Mouse (Mus musculus): Measurements from ENCODE around the gene Nos1ap. TPM values are rescaled to one million over a fixed set of nuclear protein-coding genes. Genes with fewer than 3 reads are reported as not detected.

The Nos1ap gene
- polyA plus RNA-seq, 1 experiment = 79.8 TPM

DNA sequence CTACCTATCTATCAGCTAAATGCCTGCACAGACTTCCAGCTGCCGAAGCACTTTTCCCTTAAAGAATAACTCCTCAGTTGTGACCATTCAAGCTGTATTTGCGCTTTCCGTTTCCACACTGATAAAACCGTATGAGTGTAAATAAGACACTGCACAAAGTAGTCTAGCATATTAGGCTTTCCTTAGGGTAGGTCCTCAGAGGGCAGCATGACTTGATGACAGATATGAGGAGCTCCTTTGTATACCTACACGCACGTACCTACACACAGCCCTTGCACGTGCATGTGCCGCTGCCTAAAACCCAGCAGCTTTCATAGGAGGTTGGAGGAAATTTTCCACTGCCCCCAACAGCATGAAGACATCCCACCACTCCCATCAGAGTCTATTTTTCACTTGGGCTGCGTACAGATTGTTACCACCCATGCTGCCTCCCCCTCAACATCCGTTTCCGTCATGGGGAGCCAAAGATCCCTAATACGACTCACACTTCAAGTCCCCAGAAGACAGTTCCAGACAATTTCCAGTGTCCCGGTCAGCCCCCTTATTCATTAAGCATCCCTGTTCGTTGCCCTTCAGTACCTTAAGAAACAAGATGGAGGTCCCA, 41.4 kb downstream of the Nos1ap start:
- H3K36me3 ChIP-seq (ENCODE audit: control insufficient read depth, insufficient read depth, low read length) = no peaks in the 10 kb centered on the region
- H3K27me3 ChIP-seq (ENCODE audit: control insufficient read depth, insufficient read depth, low read length) = no peaks in the 10 kb centered on the region
- TF ChIP-seq POLR2A (IDR thresholded peaks at IDR 0.05; ENCODE audit: low read depth, low read length) (no peak), CTCF (IDR thresholded peaks at IDR 0.05; ENCODE audit: extremely low read depth, insufficient read length, insufficient replicate concordance, low read depth, low read length) (no peak)
- no peak overlapping the region for H3K4me3 ChIP-seq (ENCODE audit: low read depth, low read length)
- H3K4me1 ChIP-seq (ENCODE audit: control insufficient read depth, insufficient read depth, insufficient read length, low read length) = no peaks in the 10 kb centered on the region
- WGBS = 84% methylated on average over 14 of the region's 14 CpGs
- H3K27ac ChIP-seq (ENCODE audit: insufficient read depth, low read depth, low read length) = no peak overlapping the region

DNA sequence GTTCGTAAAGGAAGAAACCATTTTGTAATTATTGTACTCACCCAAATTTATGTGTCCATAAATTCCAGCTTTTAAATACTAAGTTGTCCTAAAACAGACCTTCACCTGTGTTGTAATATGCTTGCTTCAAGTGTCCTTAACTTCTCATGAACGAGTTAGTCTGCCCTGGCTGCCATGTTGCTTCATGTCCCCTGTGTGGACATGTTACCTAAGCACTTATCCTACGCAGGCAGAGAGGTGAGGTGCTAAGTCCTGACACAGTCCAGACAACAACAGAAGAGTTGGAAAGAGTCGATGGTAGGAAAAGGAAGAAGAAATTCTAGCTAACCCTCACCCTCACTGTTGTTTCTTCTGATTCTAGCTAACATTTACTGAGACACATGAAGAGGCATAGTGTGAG, 43.4 kb downstream of the Nos1ap start:
- Histone ChIP-seq H3K4me3 (ENCODE audit: low read depth, low read length) (no peak overlapping the region), H3K27me3 (ENCODE audit: control insufficient read depth, insufficient read depth, low read length) (no peaks in the 10 kb centered on the region), H3K4me1 (ENCODE audit: control insufficient read depth, insufficient read depth, insufficient read length, low read length) (no peaks in the 10 kb centered on the region), H3K36me3 (ENCODE audit: control insufficient read depth, insufficient read depth, low read length) (no peaks in the 10 kb centered on the region), H3K27ac (ENCODE audit: insufficient read depth, low read depth, low read length) (no peak overlapping the region)
- no peak for TF ChIP-seq CTCF (IDR thresholded peaks at IDR 0.05; ENCODE audit: extremely low read depth, insufficient read length, insufficient replicate concordance, low read depth, low read length)
- no peak for TF ChIP-seq POLR2A (IDR thresholded peaks at IDR 0.05; ENCODE audit: low read depth, low read length)
- 87% methylated on average over 4 of the region's 4 CpGs for WGBS

DNA sequence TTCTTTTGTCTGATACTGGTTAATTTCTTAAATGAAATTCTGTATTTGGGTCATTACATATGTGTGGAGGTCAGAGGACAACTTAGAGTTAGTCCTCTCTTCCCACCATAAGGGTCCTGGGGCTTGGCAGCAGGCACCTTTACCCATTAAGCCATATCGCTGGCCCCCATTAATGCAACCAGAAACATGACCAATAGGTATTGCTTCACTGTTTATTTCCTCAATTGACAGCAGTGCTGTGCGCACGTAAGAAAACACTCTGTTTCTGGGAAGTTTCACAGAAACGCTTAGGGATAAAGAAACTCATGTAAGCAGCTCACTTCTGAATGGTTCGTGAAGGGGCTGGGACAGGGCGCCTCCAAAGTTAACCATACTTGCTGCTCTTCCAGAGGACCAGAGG, 44.4 kb downstream of the Nos1ap start:
- Histone ChIP-seq H3K27me3 (ENCODE audit: control insufficient read depth, insufficient read depth, low read length) (no peaks in the 10 kb centered on the region), H3K4me1 (ENCODE audit: control insufficient read depth, insufficient read depth, insufficient read length, low read length) (no peaks in the 10 kb centered on the region), H3K27ac (ENCODE audit: insufficient read depth, low read depth, low read length) (no peak overlapping the region), H3K36me3 (ENCODE audit: control insufficient read depth, insufficient read depth, low read length) (no peaks in the 10 kb centered on the region), H3K4me3 (ENCODE audit: low read depth, low read length) (no peak overlapping the region)
- no peak for TF ChIP-seq POLR2A (IDR thresholded peaks at IDR 0.05; ENCODE audit: low read depth, low read length)
- no peak for TF ChIP-seq CTCF (IDR thresholded peaks at IDR 0.05; ENCODE audit: extremely low read depth, insufficient read length, insufficient replicate concordance, low read depth, low read length)
- WGBS = 88% methylated on average over 6 of the region's 6 CpGs

DNA sequence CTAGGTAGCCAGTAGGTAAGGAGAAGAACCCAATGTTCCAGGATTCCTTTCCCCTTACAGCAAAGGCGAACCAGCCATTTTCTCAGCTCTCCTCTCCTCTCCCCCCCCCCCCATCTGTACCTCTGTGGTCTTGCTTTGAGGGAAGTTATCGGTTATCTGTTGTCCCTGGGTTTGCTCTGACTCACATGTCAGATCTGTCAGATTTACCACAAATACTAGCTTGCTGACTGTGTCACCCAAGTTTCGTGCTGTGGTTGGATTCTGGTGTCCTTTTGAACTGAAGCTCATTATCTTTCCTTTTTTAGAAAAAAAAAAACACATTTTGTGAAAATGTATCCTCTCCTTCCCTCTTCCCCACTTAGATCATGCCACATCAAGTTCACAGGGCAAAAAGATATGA, 50.2 kb downstream of the Nos1ap start:
- Histone ChIP-seq H3K36me3 (ENCODE audit: control insufficient read depth, insufficient read depth, low read length) (no peaks in the 10 kb centered on the region), H3K27me3 (ENCODE audit: control insufficient read depth, insufficient read depth, low read length) (no peaks in the 10 kb centered on the region), H3K4me1 (ENCODE audit: control insufficient read depth, insufficient read depth, insufficient read length, low read length) (peaks cover 13% of the 10 kb centered on the region; the same call in 1 of the 2 replicates), H3K4me3 (ENCODE audit: low read depth, low read length) (no peak overlapping the region), H3K27ac (ENCODE audit: insufficient read depth, low read depth, low read length) (no peak overlapping the region)
- no peak for TF ChIP-seq POLR2A (IDR thresholded peaks at IDR 0.05; ENCODE audit: low read depth, low read length)
- TF ChIP-seq CTCF (IDR thresholded peaks at IDR 0.05; ENCODE audit: extremely low read depth, insufficient read length, insufficient replicate concordance, low read depth, low read length) = no peak
- 84% methylated on average over 3 of the region's 3 CpGs for WGBS

DNA sequence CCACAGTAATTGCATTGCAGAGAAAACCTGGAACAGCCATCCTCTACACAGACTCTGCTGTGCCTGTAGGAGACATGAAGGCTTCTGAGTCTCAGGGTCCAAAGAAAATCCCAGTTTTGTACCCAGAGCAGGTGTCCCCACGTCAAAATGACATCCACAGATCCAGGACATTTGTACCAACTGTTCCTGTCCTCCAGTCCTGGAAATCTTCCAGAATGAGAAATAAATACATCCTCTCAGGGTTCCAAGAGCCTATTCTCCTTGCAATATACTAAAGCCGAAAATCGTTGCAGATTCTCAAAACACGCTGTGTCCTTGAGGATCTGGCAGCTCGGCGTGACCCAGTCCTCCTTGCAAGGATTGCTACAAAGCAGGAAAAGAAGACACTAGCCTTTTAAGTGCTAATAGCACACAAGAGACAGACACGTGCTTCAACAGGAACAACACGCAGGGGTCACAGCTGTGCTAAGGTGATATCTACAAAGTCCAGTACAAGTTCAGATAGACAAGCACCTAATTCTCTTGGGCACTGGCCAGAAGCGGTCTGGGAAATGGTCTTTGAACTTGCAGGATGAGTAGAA, 51.1 kb downstream of the Nos1ap start:
- TF ChIP-seq POLR2A (IDR thresholded peaks at IDR 0.05; ENCODE audit: low read depth, low read length) = no peak
- no peak for TF ChIP-seq CTCF (IDR thresholded peaks at IDR 0.05; ENCODE audit: extremely low read depth, insufficient read length, insufficient replicate concordance, low read depth, low read length)

DNA sequence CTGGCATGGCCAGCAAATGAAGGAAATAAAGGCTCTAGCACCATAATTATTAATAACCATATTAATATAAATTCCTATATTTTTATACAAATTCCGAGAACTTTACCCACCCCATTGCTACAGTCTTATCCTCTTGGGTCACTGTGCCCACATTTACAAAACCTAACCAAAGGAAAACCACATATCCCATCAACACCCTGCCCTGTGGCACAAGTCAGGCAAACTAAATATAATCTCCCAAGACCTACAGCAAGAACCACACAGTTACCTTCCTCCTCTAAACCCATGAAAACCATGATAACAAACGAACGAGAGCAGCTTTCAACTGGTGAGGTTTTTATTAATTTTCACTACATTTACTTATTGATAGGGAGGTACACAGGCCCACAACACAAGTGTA, 53.3 kb downstream of the Nos1ap start:
- TF ChIP-seq POLR2A (IDR thresholded peaks at IDR 0.05; ENCODE audit: low read depth, low read length) = no peak
- no peak for TF ChIP-seq CTCF (IDR thresholded peaks at IDR 0.05; ENCODE audit: extremely low read depth, insufficient read length, insufficient replicate concordance, low read depth, low read length)
- H3K36me3 ChIP-seq (ENCODE audit: control insufficient read depth, insufficient read depth, low read length) = no peaks in the 10 kb centered on the region
- no peak overlapping the region for H3K27ac ChIP-seq (ENCODE audit: insufficient read depth, low read depth, low read length)
- no peak overlapping the region for H3K4me3 ChIP-seq (ENCODE audit: low read depth, low read length)
- no peaks in the 10 kb centered on the region for H3K27me3 ChIP-seq (ENCODE audit: control insufficient read depth, insufficient read depth, low read length)
- peaks cover 13% of the 10 kb centered on the region; the same call in 1 of the 2 replicates for H3K4me1 ChIP-seq (ENCODE audit: control insufficient read depth, insufficient read depth, insufficient read length, low read length)
- WGBS = 87% methylated on average over 3 of the region's 3 CpGs

More for the DNA sequence above, 51.1 kb downstream of the Nos1ap start:
- Histone ChIP-seq H3K4me1 (ENCODE audit: control insufficient read depth, insufficient read depth, insufficient read length, low read length) (peaks cover 13% of the 10 kb centered on the region; the same call in 1 of the 2 replicates), H3K4me3 (ENCODE audit: low read depth, low read length) (no peak overlapping the region), H3K27me3 (ENCODE audit: control insufficient read depth, insufficient read depth, low read length) (no peaks in the 10 kb centered on the region), H3K36me3 (ENCODE audit: control insufficient read depth, insufficient read depth, low read length) (no peaks in the 10 kb centered on the region), H3K27ac (ENCODE audit: insufficient read depth, low read depth, low read length) (no peak overlapping the region)
- WGBS = 20% methylated on average over 9 of the region's 9 CpGs

DNA sequence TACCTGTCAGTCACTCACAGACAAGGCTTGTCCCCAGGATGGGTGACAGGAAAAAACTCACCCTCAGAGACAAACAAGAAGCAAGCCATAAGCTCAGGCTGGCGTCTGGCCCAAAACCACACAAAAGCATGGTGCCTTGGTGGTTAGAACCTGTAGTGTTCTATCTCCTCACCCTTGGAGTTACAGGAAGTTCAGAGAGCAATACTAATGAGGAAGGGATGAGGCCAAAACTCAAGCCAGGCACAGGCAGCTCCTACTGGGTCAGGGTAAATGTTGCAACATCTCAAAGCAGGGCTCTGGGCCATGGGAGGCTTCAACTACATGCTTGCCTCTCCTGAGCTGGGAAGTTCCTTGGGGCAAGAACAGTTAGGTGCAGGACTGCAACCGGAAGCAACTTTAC, 54.4 kb downstream of the Nos1ap start:
- no peaks in the 10 kb centered on the region for H3K27me3 ChIP-seq (ENCODE audit: control insufficient read depth, insufficient read depth, low read length)
- peaks cover 13% of the 10 kb centered on the region; the same call in 1 of the 2 replicates for H3K4me1 ChIP-seq (ENCODE audit: control insufficient read depth, insufficient read depth, insufficient read length, low read length)
- no peak for TF ChIP-seq POLR2A (IDR thresholded peaks at IDR 0.05; ENCODE audit: low read depth, low read length)
- no peak for TF ChIP-seq CTCF (IDR thresholded peaks at IDR 0.05; ENCODE audit: extremely low read depth, insufficient read length, insufficient replicate concordance, low read depth, low read length)
- H3K4me3 ChIP-seq (ENCODE audit: low read depth, low read length) = no peak overlapping the region
- WGBS = 35% methylated on average over 2 of the region's 2 CpGs
- H3K27ac ChIP-seq (ENCODE audit: insufficient read depth, low read depth, low read length) = no peak overlapping the region
- H3K36me3 ChIP-seq (ENCODE audit: control insufficient read depth, insufficient read depth, low read length) = no peaks in the 10 kb centered on the region
